Mouse (Mus musculus): ENCODE data around the gene Lrrc32. TPM values are rescaled to one million over a fixed set of nuclear protein-coding genes. Genes with fewer than 3 reads are reported as not detected.

The Lrrc32 gene
- polyA plus RNA-seq, 1 experiment from 2014 or later: 5.7 TPM

GRCm38 (mm10) chr7:98490328-98490727, 1.2 kb downstream of the Lrrc32 start:
- WGBS: 64% methylated on average over 4 of the region's 4 CpGs
- peaks cover 12% of the 10 kb centered on the region for H3K4me1 ChIP-seq

GRCm38 (mm10) chr7:98490911-98491310, 1.8 kb downstream of the Lrrc32 start:
- ATAC-seq (ENCODE audit: low FRiP score, low read depth): no peak
- 95% methylated on average over 6 of the region's 6 CpGs for WGBS
- Histone ChIP-seq H3K9ac (no peak overlapping the region), H3K36me3 (no peaks in the 10 kb centered on the region), H3K27me3 (replicated peaks) (peaks cover 5% of the 10 kb centered on the region; the same call in 1 of the 2 replicates), H3K4me3 (no peak overlapping the region), H3K27ac (no peak overlapping the region), H3K4me1 (peaks cover 12% of the 10 kb centered on the region), H3K9me3 (no peaks in the 10 kb centered on the region), H3K4me2 (replicated peaks) (0 out of 2 replicates have a peak overlapping the region, but pooled peaks have one; percentile 10)

More at GRCm38 (mm10) chr7:98490328-98490727, 1.2 kb downstream of the Lrrc32 start:
- Histone ChIP-seq H3K4me3 (peak overlapping the region; percentile 47; the same call in 1 of the 2 replicates), H3K9ac (no peak overlapping the region), H3K4me2 (replicated peaks) (peak overlapping the region; percentile 73), H3K27ac (no peak overlapping the region), H3K36me3 (no peaks in the 10 kb centered on the region), H3K27me3 (replicated peaks) (peaks cover 5% of the 10 kb centered on the region; the same call in 1 of the 2 replicates), H3K9me3 (no peaks in the 10 kb centered on the region)
- no peak for ATAC-seq (ENCODE audit: low FRiP score, low read depth)

- no peak for ATAC-seq (ENCODE audit: low FRiP score, low read depth)
- H3K4me1 ChIP-seq: peaks cover 6% of the 10 kb centered on the region
- H3K9me3 ChIP-seq: no peaks in the 10 kb centered on the region
- H3K27ac ChIP-seq: no peak overlapping the region
- 69% methylated on average over 9 of the region's 9 CpGs for WGBS
- 0 out of 2 replicates have a peak overlapping the region, but pooled peaks have one; percentile 10 for H3K4me2 ChIP-seq (replicated peaks)
- no peak overlapping the region for H3K9ac ChIP-seq
- no peaks in the 10 kb centered on the region for H3K36me3 ChIP-seq
- no peak overlapping the region for H3K4me3 ChIP-seq
- H3K27me3 ChIP-seq (replicated peaks): peaks cover 5% of the 10 kb centered on the region; the same call in 1 of the 2 replicates
Measured at GRCm38 (mm10) chr7:98491451-98492200, 2.5 kb downstream of the Lrrc32 start.

GRCm38 (mm10) chr7:98492331-98492730, 3.2 kb downstream of the Lrrc32 start:
- Histone ChIP-seq H3K27ac (no peak overlapping the region), H3K9me3 (no peaks in the 10 kb centered on the region), H3K9ac (no peak overlapping the region), H3K4me2 (replicated peaks) (0 out of 2 replicates have a peak overlapping the region, but pooled peaks have one; percentile 7), H3K4me1 (peaks cover 6% of the 10 kb centered on the region; the same call in 1 of the 2 replicates), H3K36me3 (no peaks in the 10 kb centered on the region), H3K27me3 (replicated peaks) (peaks cover 5% of the 10 kb centered on the region; the same call in 1 of the 2 replicates), H3K4me3 (no peak overlapping the region)
- WGBS: 84% methylated on average over 5 of the region's 5 CpGs
- ATAC-seq (ENCODE audit: low FRiP score, low read depth): no peak

- Histone ChIP-seq H3K9me3 (no peaks in the 10 kb centered on the region), H3K27me3 (replicated peaks) (peaks cover 5% of the 10 kb centered on the region; the same call in 1 of the 2 replicates), H3K36me3 (no peaks in the 10 kb centered on the region), H3K4me1 (peaks cover 6% of the 10 kb centered on the region; the same call in 1 of the 2 replicates), H3K9ac (no peak overlapping the region), H3K4me2 (replicated peaks) (no peak overlapping the region), H3K4me3 (no peak overlapping the region), H3K27ac (no peak overlapping the region)
- WGBS: 75% methylated on average over 2 of the region's 2 CpGs
- ATAC-seq (ENCODE audit: low FRiP score, low read depth): no peak
Measured at GRCm38 (mm10) chr7:98493307-98493706, 4.2 kb downstream of the Lrrc32 start.

- WGBS: 79% methylated on average over 18 of the region's 18 CpGs
Measured at GRCm38 (mm10) chr7:98493901-98494480, 4.9 kb downstream of the Lrrc32 start.

GRCm38 (mm10) chr7:98495591-98495990, 6.5 kb downstream of the Lrrc32 start:
- Histone ChIP-seq H3K9ac (no peak overlapping the region), H3K9me3 (no peaks in the 10 kb centered on the region), H3K4me2 (replicated peaks) (no peak overlapping the region), H3K27me3 (replicated peaks) (peaks cover 5% of the 10 kb centered on the region; the same call in 1 of the 2 replicates), H3K36me3 (no peaks in the 10 kb centered on the region), H3K4me1 (no peaks in the 10 kb centered on the region), H3K4me3 (no peak overlapping the region), H3K27ac (no peak overlapping the region)
- 68% methylated on average over 1 of the region's 1 CpGs for WGBS
- ATAC-seq (ENCODE audit: low FRiP score, low read depth): no peak

More at GRCm38 (mm10) chr7:98493901-98494480, 4.9 kb downstream of the Lrrc32 start:
- Histone ChIP-seq H3K4me1 (peaks cover 6% of the 10 kb centered on the region; the same call in 1 of the 2 replicates), H3K4me3 (no peak overlapping the region), H3K9ac (no peak overlapping the region), H3K27me3 (replicated peaks) (peaks cover 5% of the 10 kb centered on the region; the same call in 1 of the 2 replicates), H3K4me2 (replicated peaks) (no peak overlapping the region), H3K9me3 (no peaks in the 10 kb centered on the region), H3K36me3 (no peaks in the 10 kb centered on the region), H3K27ac (no peak overlapping the region)
- ATAC-seq (ENCODE audit: low FRiP score, low read depth): no peak

- H3K4me1 ChIP-seq: no peaks in the 10 kb centered on the region
- 66% methylated on average over 5 of the region's 5 CpGs for WGBS
- H3K27me3 ChIP-seq (replicated peaks): no peaks in the 10 kb centered on the region
- H3K27ac ChIP-seq: no peak overlapping the region
- no peaks in the 10 kb centered on the region for H3K36me3 ChIP-seq
- H3K9me3 ChIP-seq: no peaks in the 10 kb centered on the region
- ATAC-seq (ENCODE audit: low FRiP score, low read depth): no peak
- H3K9ac ChIP-seq: no peak overlapping the region
- no peak overlapping the region for H3K4me3 ChIP-seq
- H3K4me2 ChIP-seq (replicated peaks): no peak overlapping the region
Measured at GRCm38 (mm10) chr7:98497451-98497850, 8.4 kb downstream of the Lrrc32 start.

GRCm38 (mm10) chr7:98498101-98498500, 9.0 kb downstream of the Lrrc32 start:
- H3K36me3 ChIP-seq: no peaks in the 10 kb centered on the region
- WGBS: 90% methylated on average over 12 of the region's 12 CpGs
- no peaks in the 10 kb centered on the region for H3K27me3 ChIP-seq (replicated peaks)
- no peak overlapping the region for H3K27ac ChIP-seq
- no peak overlapping the region for H3K4me2 ChIP-seq (replicated peaks)
- peaks cover 5% of the 10 kb centered on the region for H3K4me1 ChIP-seq
- no peaks in the 10 kb centered on the region for H3K9me3 ChIP-seq
- H3K9ac ChIP-seq: no peak overlapping the region
- no peak overlapping the region for H3K4me3 ChIP-seq
- ATAC-seq (ENCODE audit: low FRiP score, low read depth): no peak

- Histone ChIP-seq H3K4me3 (no peak overlapping the region), H3K27me3 (replicated peaks) (no peaks in the 10 kb centered on the region), H3K4me1 (peaks cover 7% of the 10 kb centered on the region), H3K9me3 (no peaks in the 10 kb centered on the region), H3K9ac (0 out of 2 replicates have a peak overlapping the region, but pooled peaks have one; percentile 3), H3K4me2 (replicated peaks) (no peak overlapping the region), H3K27ac (no peak overlapping the region), H3K36me3 (no peaks in the 10 kb centered on the region)
- 83% methylated on average over 20 of the region's 20 CpGs for WGBS
- no peak for ATAC-seq (ENCODE audit: low FRiP score, low read depth)
Measured at GRCm38 (mm10) chr7:98498656-98499560, 9.8 kb downstream of the Lrrc32 start.

- Histone ChIP-seq H3K36me3 (no peaks in the 10 kb centered on the region), H3K4me3 (no peak overlapping the region), H3K9me3 (no peaks in the 10 kb centered on the region), H3K4me1 (peaks cover 15% of the 10 kb centered on the region), H3K27ac (no peak overlapping the region), H3K27me3 (replicated peaks) (no peaks in the 10 kb centered on the region), H3K4me2 (replicated peaks) (no peak overlapping the region), H3K9ac (0 out of 2 replicates have a peak overlapping the region, but pooled peaks have one; percentile 3)
- 77% methylated on average over 25 of the region's 25 CpGs for WGBS
- no peak for ATAC-seq (ENCODE audit: low FRiP score, low read depth)
Measured at GRCm38 (mm10) chr7:98499561-98500292, 10.6 kb downstream of the Lrrc32 start.
